7 mouse cellular contexts compared by ENCODE assay signal in genomic region chr2:130294936-130295277, GRCm38 (mm10). TPM values are rescaled to one million over a fixed set of nuclear protein-coding genes. Genes with fewer than 3 reads are reported as not detected.
A peak's percentile ranks its signal among the peaks of the same experiment; 100 is the strongest.
DNase-seq lines count a peak whose midpoint lies in the region; ATAC-seq and TF ChIP-seq lines count a peak whose summit lies in the region.

Ebf4 (plus strand) TSS chr2:130295169.

- H3K9ac ChIP-seq in stomach, embryonic 16.5 days (ENCODE audit: low read length) = peak within 1 kb of the TSS; percentile 88

- no peak within 1 kb of the TSS for H3K27ac ChIP-seq in spleen, adult 2 months (ENCODE audit: insufficient read depth, low read length)
- 0 out of 2 replicates have a peak within 1 kb of the TSS, but pooled peaks have one; percentile 44 for H3K27ac ChIP-seq in stomach, embryonic 16.5 days (ENCODE audit: low read length)

- WGBS in spleen, adult 2 months = 2% methylated on average over 31 of the region's 39 CpGs
- 3% methylated on average over 21 of the region's 39 CpGs for WGBS in stomach, embryonic 16.5 days

- no peaks in the 10 kb centered on the region for H3K36me3 ChIP-seq in spleen, adult 2 months (ENCODE audit: control insufficient read depth, insufficient read depth, low read length)
- H3K36me3 ChIP-seq in stomach, embryonic 16.5 days (ENCODE audit: control insufficient read depth, insufficient read depth, low read length) = no peaks in the 10 kb centered on the region

- DNase-seq in spleen, adult 2 months (ENCODE audit: low read depth in 1 of 2, low spot score in 2 of 2) = no peak
- no peak for DNase-seq in spleen, adult 18-20 months
- DNase-seq in cerebellum, postnatal 14 days = peak; percentile 67 to 69
- DNase-seq in heart, adult 8-10 months (ENCODE audit: low spot score) = peak; percentile 37
- DNase-seq in kidney, postnatal 10 days = peak; percentile 82
- DNase-seq in lung, postnatal 14 days = peak; percentile 58

- TF ChIP-seq POLR2A in spleen, adult 2 months (IDR thresholded peaks at IDR 0.05; ENCODE audit: low read depth, low read length) = no peak

- peak within 1 kb of the TSS; percentile 44; the same call in 1 of the 2 replicates for H3K4me3 ChIP-seq in spleen, adult 2 months (ENCODE audit: extremely low read depth, insufficient read depth, insufficient read length)
- H3K4me3 ChIP-seq in stomach, embryonic 16.5 days (replicated peaks; ENCODE audit: low read length) = peak within 1 kb of the TSS; percentile 68

- peak within 1 kb of the TSS; percentile 73 for H3K4me2 ChIP-seq in stomach, embryonic 16.5 days (ENCODE audit: low read depth, low read length)

- peak; percentile 84 for ATAC-seq in stomach, embryonic 16.5 days (ENCODE audit: insufficient read depth, low FRiP score)

- no peaks in the 10 kb centered on the region for H3K9me3 ChIP-seq in stomach, embryonic 16.5 days (replicated peaks; ENCODE audit: control insufficient read depth, low read length)

- peaks cover 6% of the 10 kb centered on the region; the same call in 1 of the 2 replicates for H3K4me1 ChIP-seq in spleen, adult 2 months (ENCODE audit: control insufficient read depth, insufficient read depth, insufficient read length)
- H3K4me1 ChIP-seq in stomach, embryonic 16.5 days (ENCODE audit: control insufficient read depth, insufficient read depth, low read length) = peaks cover 15% of the 10 kb centered on the region; the same call in 1 of the 2 replicates

- TF ChIP-seq CTCF in spleen, adult 2 months (IDR thresholded peaks at IDR 0.05; ENCODE audit: extremely low read depth, insufficient read depth, insufficient read length, insufficient replicate concordance) = no peak

- H3K27me3 ChIP-seq in spleen, adult 2 months (ENCODE audit: control insufficient read depth, insufficient read depth, low read length) = peaks cover 20% of the 10 kb centered on the region
- 0 out of 2 replicates have a peak, but pooled peaks cover 8% of the 10 kb centered on the region for H3K27me3 ChIP-seq in stomach, embryonic 16.5 days (ENCODE audit: control insufficient read depth, insufficient read depth, low read length)

RNA-seq across cellular contexts. Expression of gene Ebf4, which starts in this region (rescaled TPM):
- 1.5 and 1.7 TPM in 2 replicates for polyA plus RNA-seq in spleen, adult 2 months (2012; rRNA removed)
- under 1 TPM; 0.20 to 0.78 (median 0.58) TPM for total RNA-seq in heart, adult 8-10 months (2022)
- polyA plus RNA-seq in stomach, embryonic 16.5 days (2015; fragmentation: Nextera tagmentation; extraction: Ambion mirVana) = 1.4 and 2.1 TPM in 2 replicates

Comparison
In these comparisons a context has a peak if more than half of its experiments do, and no peak if none do; other contexts are left out.
1. Peak in DNase-seq in heart, adult 8-10 months; RNA of the gene not detected or under 1 TPM.
2. DNase-seq: peak in cerebellum, postnatal 14 days (2 of 2), kidney, postnatal 10 days (single experiment) and lung, postnatal 14 days (single experiment); none in spleen, adult 2 months (0 of 2) and spleen, adult 18-20 months (0 of 2).